26 mouse cellular contexts compared by ENCODE assay signal in genomic region chr3:88398666-88399065, GRCm38 (mm10). TPM values are rescaled to one million over a fixed set of nuclear protein-coding genes. Genes with fewer than 3 reads are reported as not detected.
DNase-seq lines count a peak whose midpoint lies in the region; ATAC-seq and TF ChIP-seq lines count a peak whose summit lies in the region.
"Had no signal": no experiment of that assay in that cellular context is flagged by ENCODE, and none has a peak within 500 bp of the region (broad histone marks: within the 10 kb centered on the region; RNA-seq: fewer than 3 reads in every experiment).

No protein-coding gene starts in this region.

- peak; percentile 42; the same call in 1 of the 2 replicates for ATAC-seq in hindbrain, embryonic 16.5 days
- ATAC-seq in hindbrain, embryonic 13.5 days (ENCODE audit: low FRiP score), result no peak
- ATAC-seq in stomach, embryonic 16.5 days (ENCODE audit: insufficient read depth, low FRiP score), result peak; percentile 10; the same call in 1 of the 2 replicates
- ATAC-seq in stomach, postnatal 0 days (ENCODE audit: low FRiP score, low TSS enrichment), result no peak
- ATAC-seq in liver, embryonic 11.5 days (replicated peaks; ENCODE audit: low FRiP score), result no peak

- no peaks in the 10 kb centered on the region for H3K36me3 ChIP-seq in hindbrain, embryonic 16.5 days (ENCODE audit: control insufficient read depth, insufficient read depth, low read length)
- H3K36me3 ChIP-seq in hindbrain, embryonic 13.5 days, result peaks cover 10% of the 10 kb centered on the region
- no peaks in the 10 kb centered on the region for H3K36me3 ChIP-seq in stomach, embryonic 16.5 days (ENCODE audit: control insufficient read depth, insufficient read depth, low read length)
- peaks cover 2% of the 10 kb centered on the region; the same call in 1 of the 2 replicates for H3K36me3 ChIP-seq in stomach, postnatal 0 days (ENCODE audit: control insufficient read depth, insufficient read depth, low read length)
- peaks cover 20% of the 10 kb centered on the region for H3K36me3 ChIP-seq in liver, embryonic 11.5 days (ENCODE audit: control insufficient read depth, insufficient read depth, low read length)

- TF ChIP-seq CTCF in stomach, postnatal 0 days (IDR thresholded peaks at IDR 0.05; ENCODE audit: low read depth), result no peak

- WGBS in hindbrain, embryonic 16.5 days, result 61% methylated on average over 2 of the region's 2 CpGs
- WGBS in hindbrain, embryonic 13.5 days, result 53% methylated on average over 2 of the region's 2 CpGs
- 83% methylated on average over 2 of the region's 2 CpGs for WGBS in stomach, embryonic 16.5 days
- WGBS in stomach, postnatal 0 days, result 70% methylated on average over 2 of the region's 2 CpGs
- 88% methylated on average over 2 of the region's 2 CpGs for WGBS in liver, embryonic 11.5 days

- no peaks in the 10 kb centered on the region for H3K4me1 ChIP-seq in hindbrain, embryonic 16.5 days (ENCODE audit: control insufficient read depth, insufficient read depth, low read depth, low read length)
- no peaks in the 10 kb centered on the region for H3K4me1 ChIP-seq in hindbrain, embryonic 13.5 days (replicated peaks)
- no peaks in the 10 kb centered on the region for H3K4me1 ChIP-seq in stomach, embryonic 16.5 days (ENCODE audit: control insufficient read depth, insufficient read depth, low read length)
- no peaks in the 10 kb centered on the region for H3K4me1 ChIP-seq in stomach, postnatal 0 days (replicated peaks; ENCODE audit: control insufficient read depth, insufficient read depth)
- no peaks in the 10 kb centered on the region for H3K4me1 ChIP-seq in liver, embryonic 11.5 days (replicated peaks; ENCODE audit: control insufficient read depth, insufficient read depth, low read length)
- H3K4me1 ChIP-seq: forebrain, embryonic 12.5 days had no signal

- no peak overlapping the region for H3K4me3 ChIP-seq in hindbrain, embryonic 16.5 days (ENCODE audit: low read length)
- H3K4me3 ChIP-seq in hindbrain, embryonic 13.5 days, result no peak overlapping the region
- H3K4me3 ChIP-seq in stomach, embryonic 16.5 days (replicated peaks; ENCODE audit: low read length), result no peak overlapping the region
- no peak overlapping the region for H3K4me3 ChIP-seq in stomach, postnatal 0 days (ENCODE audit: low read depth, low read length)
- no peak overlapping the region for H3K4me3 ChIP-seq in liver, embryonic 11.5 days (ENCODE audit: low read depth, low read length)
- H3K4me3 ChIP-seq: forebrain, embryonic 12.5 days; heart, adult 2 months; liver, embryonic 15.5 days; megakaryocyte, embryonic 14.5 days had no signal

- TF ChIP-seq EP300 in stomach, postnatal 0 days (optimal IDR thresholded peaks at IDR 0.05), result no peak

- no peak overlapping the region for H3K27ac ChIP-seq in hindbrain, embryonic 16.5 days (ENCODE audit: low read depth, low read length)
- H3K27ac ChIP-seq in hindbrain, embryonic 13.5 days, result no peak overlapping the region
- H3K27ac ChIP-seq in stomach, embryonic 16.5 days (ENCODE audit: low read length), result no peak overlapping the region
- no peak overlapping the region for H3K27ac ChIP-seq in stomach, postnatal 0 days (replicated peaks)
- no peak overlapping the region for H3K27ac ChIP-seq in liver, embryonic 11.5 days (ENCODE audit: low read depth, low read length)
- H3K27ac ChIP-seq: forebrain, embryonic 12.5 days; heart, adult 2 months; liver, embryonic 15.5 days had no signal

- no peak for DNase-seq in stomach, postnatal 0 days (ENCODE audit: low spot score)
- peak; percentile 90 for DNase-seq in cerebellum, adult 9-11 months
- DNase-seq in kidney, postnatal 25 days, result no peak
- no peak for DNase-seq in liver, embryonic 11.5 days (ENCODE audit: low spot score)
- DNase-seq in urinary bladder, postnatal 25 days (ENCODE audit: low spot score), result no peak
- DNase-seq: adrenal gland, postnatal 25 days; gastrocnemius, postnatal 14 days; heart, adult 2 months; heart, postnatal 4 days; right cerebral cortex, adult 18-20 months; thymus, adult 18-20 months; thymus, postnatal 4 days had no signal

- H3K9me3 ChIP-seq in hindbrain, embryonic 16.5 days (ENCODE audit: control insufficient read depth, low read length), result no peaks in the 10 kb centered on the region
- H3K9me3 ChIP-seq in hindbrain, embryonic 13.5 days, result no peaks in the 10 kb centered on the region
- no peaks in the 10 kb centered on the region for H3K9me3 ChIP-seq in stomach, embryonic 16.5 days (replicated peaks; ENCODE audit: control insufficient read depth, low read length)
- no peaks in the 10 kb centered on the region for H3K9me3 ChIP-seq in stomach, postnatal 0 days (ENCODE audit: control insufficient read depth, low read length)
- no peaks in the 10 kb centered on the region for H3K9me3 ChIP-seq in liver, embryonic 11.5 days (ENCODE audit: control insufficient read depth, low read length)
- H3K9me3 ChIP-seq: forebrain, embryonic 12.5 days; liver, embryonic 15.5 days had no signal

- H3K4me2 ChIP-seq in hindbrain, embryonic 16.5 days (ENCODE audit: low read length), result no peak overlapping the region
- no peak overlapping the region for H3K4me2 ChIP-seq in hindbrain, embryonic 13.5 days
- no peak overlapping the region for H3K4me2 ChIP-seq in stomach, embryonic 16.5 days (ENCODE audit: low read depth, low read length)
- H3K4me2 ChIP-seq in stomach, postnatal 0 days (replicated peaks; ENCODE audit: low read depth), result no peak overlapping the region
- H3K4me2 ChIP-seq in liver, embryonic 11.5 days, result no peak overlapping the region
- H3K4me2 ChIP-seq: forebrain, embryonic 12.5 days; liver, embryonic 15.5 days had no signal

- no peak overlapping the region for H3K9ac ChIP-seq in hindbrain, embryonic 16.5 days (ENCODE audit: low read depth, low read length)
- no peak overlapping the region for H3K9ac ChIP-seq in hindbrain, embryonic 13.5 days
- no peak overlapping the region for H3K9ac ChIP-seq in stomach, embryonic 16.5 days (ENCODE audit: low read length)
- H3K9ac ChIP-seq in stomach, postnatal 0 days (ENCODE audit: low read length), result no peak overlapping the region
- no peak overlapping the region for H3K9ac ChIP-seq in liver, embryonic 11.5 days (ENCODE audit: low read depth, low read length)
- H3K9ac ChIP-seq: forebrain, embryonic 12.5 days; liver, embryonic 15.5 days had no signal

- H3K27me3 ChIP-seq in hindbrain, embryonic 16.5 days (replicated peaks; ENCODE audit: control insufficient read depth, insufficient read depth, low read length), result no peaks in the 10 kb centered on the region
- H3K27me3 ChIP-seq in hindbrain, embryonic 13.5 days, result no peaks in the 10 kb centered on the region
- no peaks in the 10 kb centered on the region for H3K27me3 ChIP-seq in stomach, embryonic 16.5 days (ENCODE audit: control insufficient read depth, insufficient read depth, low read length)
- H3K27me3 ChIP-seq in stomach, postnatal 0 days (ENCODE audit: control insufficient read depth, insufficient read depth, low read length), result no peaks in the 10 kb centered on the region
- no peaks in the 10 kb centered on the region for H3K27me3 ChIP-seq in liver, embryonic 11.5 days (replicated peaks; ENCODE audit: control insufficient read depth, insufficient read depth, low read length)
- H3K27me3 ChIP-seq: forebrain, embryonic 12.5 days; liver, embryonic 15.5 days; megakaryocyte, embryonic 14.5 days had no signal

RNA-seq across cellular contexts. Expression of gene Pmf1, which starts 11.5 kb away (rescaled TPM):
- 30.6 and 34.4 TPM in 2 replicates for polyA plus RNA-seq in hindbrain, embryonic 16.5 days (2015; fragmentation: Nextera tagmentation; extraction: Ambion mirVana)
- polyA plus RNA-seq in hindbrain, embryonic 13.5 days (2015; fragmentation: Nextera tagmentation; extraction: Ambion mirVana), result 36.9 and 37.8 TPM in 2 replicates
- polyA plus RNA-seq in stomach, embryonic 16.5 days (2015; fragmentation: Nextera tagmentation; extraction: Ambion mirVana), result 98.9 and 104 TPM in 2 replicates
- 55.6 and 58.1 TPM in 2 replicates for polyA plus RNA-seq in stomach, postnatal 0 days (2015; fragmentation: Nextera tagmentation; extraction: Ambion mirVana)
- 153 and 165 TPM in 2 replicates for polyA plus RNA-seq in liver, embryonic 11.5 days (2014; fragmentation: Nextera tagmentation; extraction: Ambion mirVana)

RNA-seq across cellular contexts. Expression of gene Bglap, which starts 14.4 kb away (rescaled TPM):
- not detected in 2 replicates for polyA plus RNA-seq in hindbrain, embryonic 16.5 days (2015; fragmentation: Nextera tagmentation; extraction: Ambion mirVana)
- polyA plus RNA-seq in hindbrain, embryonic 13.5 days (2015; fragmentation: Nextera tagmentation; extraction: Ambion mirVana), result not detected in 2 replicates
- not detected in 2 replicates for polyA plus RNA-seq in stomach, embryonic 16.5 days (2015; fragmentation: Nextera tagmentation; extraction: Ambion mirVana)
- 0.64 TPM in 1 of 2 replicates, not detected in the other for polyA plus RNA-seq in stomach, postnatal 0 days (2015; fragmentation: Nextera tagmentation; extraction: Ambion mirVana)
- polyA plus RNA-seq in liver, embryonic 11.5 days (2014; fragmentation: Nextera tagmentation; extraction: Ambion mirVana), result not detected in 2 replicates
- polyA plus RNA-seq: cortical plate, adult 2 months; embryonic facial prominence, embryonic 11.5 days; forebrain, embryonic 12.5 days; G1E; heart, adult 2 months; heart, embryonic 14.5 days; liver, embryonic 15.5 days; neural tube, embryonic 11.5 days; small intestine, adult 2 months had no signal

RNA-seq across cellular contexts. Expression of gene Bglap2, which starts 20.2 kb away (rescaled TPM):
- polyA plus RNA-seq in hindbrain, embryonic 16.5 days (2015; fragmentation: Nextera tagmentation; extraction: Ambion mirVana), result not detected in 2 replicates
- polyA plus RNA-seq in hindbrain, embryonic 13.5 days (2015; fragmentation: Nextera tagmentation; extraction: Ambion mirVana), result not detected in 2 replicates
- polyA plus RNA-seq in stomach, embryonic 16.5 days (2015; fragmentation: Nextera tagmentation; extraction: Ambion mirVana), result 4.4 and 12.2 TPM in 2 replicates
- 20.1 and 24.9 TPM in 2 replicates for polyA plus RNA-seq in stomach, postnatal 0 days (2015; fragmentation: Nextera tagmentation; extraction: Ambion mirVana)
- not detected in 2 replicates for polyA plus RNA-seq in liver, embryonic 11.5 days (2014; fragmentation: Nextera tagmentation; extraction: Ambion mirVana)
- polyA plus RNA-seq: cortical plate, adult 2 months; embryonic facial prominence, embryonic 11.5 days; forebrain, embryonic 12.5 days; G1E; heart, embryonic 14.5 days; intestine, embryonic 14.5 days; kidney, embryonic 14.5 days; liver, embryonic 15.5 days; neural tube, embryonic 11.5 days; small intestine, adult 2 months had no signal

RNA-seq across cellular contexts. Expression of gene Bglap3, which starts 26.1 kb away (rescaled TPM):
- 0.09 and 0.10 TPM in 2 replicates for polyA plus RNA-seq in hindbrain, embryonic 16.5 days (2015; fragmentation: Nextera tagmentation; extraction: Ambion mirVana)
- polyA plus RNA-seq in hindbrain, embryonic 13.5 days (2015; fragmentation: Nextera tagmentation; extraction: Ambion mirVana), result 0.19 TPM in 1 of 2 replicates, not detected in the other
- polyA plus RNA-seq in stomach, embryonic 16.5 days (2015; fragmentation: Nextera tagmentation; extraction: Ambion mirVana), result 9.8 and 26.1 TPM in 2 replicates
- 199 and 225 TPM in 2 replicates for polyA plus RNA-seq in stomach, postnatal 0 days (2015; fragmentation: Nextera tagmentation; extraction: Ambion mirVana)
- polyA plus RNA-seq in liver, embryonic 11.5 days (2014; fragmentation: Nextera tagmentation; extraction: Ambion mirVana), result 0.12 and 0.40 TPM in 2 replicates
- polyA plus RNA-seq: G1E; heart, adult 2 months; heart, embryonic 14.5 days had no signal

RNA-seq across cellular contexts. Expression of gene Slc25a44, which starts 26.3 kb away (rescaled TPM):
- polyA plus RNA-seq in hindbrain, embryonic 16.5 days (2015; fragmentation: Nextera tagmentation; extraction: Ambion mirVana), result 40.3 and 42.3 TPM in 2 replicates
- 32.5 and 32.8 TPM in 2 replicates for polyA plus RNA-seq in hindbrain, embryonic 13.5 days (2015; fragmentation: Nextera tagmentation; extraction: Ambion mirVana)
- polyA plus RNA-seq in stomach, embryonic 16.5 days (2015; fragmentation: Nextera tagmentation; extraction: Ambion mirVana), result 18.0 and 20.0 TPM in 2 replicates
- 9.7 and 9.8 TPM in 2 replicates for polyA plus RNA-seq in stomach, postnatal 0 days (2015; fragmentation: Nextera tagmentation; extraction: Ambion mirVana)
- 20.6 and 20.7 TPM in 2 replicates for polyA plus RNA-seq in liver, embryonic 11.5 days (2014; fragmentation: Nextera tagmentation; extraction: Ambion mirVana)

Comparison
In these comparisons a context has a peak if more than half of its experiments do, and no peak if none do; other contexts are left out.
1. ATAC-seq: peak in hindbrain, embryonic 16.5 days (single experiment) and stomach, embryonic 16.5 days (single experiment); none in hindbrain, embryonic 13.5 days (single experiment), stomach, postnatal 0 days (single experiment) and liver, embryonic 11.5 days (single experiment).